In the genomic region with DNA sequence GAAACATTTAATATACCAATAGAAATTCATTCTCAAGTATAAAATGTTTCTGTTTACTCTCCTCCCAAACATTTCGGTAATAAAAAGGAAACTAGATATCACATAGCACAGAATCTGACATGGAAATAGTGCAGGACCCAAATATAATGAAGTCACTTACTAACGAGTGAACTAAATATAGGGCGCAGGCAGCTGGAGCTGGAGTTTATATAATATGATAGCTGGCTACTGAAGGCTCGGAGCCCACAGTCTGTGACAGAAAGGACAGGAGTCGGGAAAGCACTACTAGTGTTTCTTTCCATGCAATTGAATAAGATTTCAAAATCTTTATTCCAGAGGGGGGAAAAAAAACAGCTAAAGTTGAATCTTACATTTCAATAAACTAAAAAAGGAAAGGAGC, we compare ENCODE assay signal across 24 mouse cellular contexts. TPM values are rescaled to one million over a fixed set of nuclear protein-coding genes. Genes with fewer than 3 reads are reported as not detected.
DNase-seq lines count a peak whose midpoint lies in the region; ATAC-seq and TF ChIP-seq lines count a peak whose summit lies in the region.
"Had no signal": no experiment of that assay in that cellular context is flagged by ENCODE, and none has a peak within 500 bp of the region (broad histone marks: within the 10 kb centered on the region; RNA-seq: fewer than 3 reads in every experiment).

No protein-coding gene starts in this region.

- intact Hi-C loops in heart, postnatal 36 days (cut with DNase I): no loop called here

- no peak overlapping the region for H3K4me2 ChIP-seq in heart, embryonic 11.5 days
- H3K4me2 ChIP-seq in heart, postnatal 0 days (ENCODE audit: low read depth, low read length): peak overlapping the region; percentile 47
- H3K4me2 ChIP-seq: embryonic facial prominence, embryonic 13.5 days; neural tube, embryonic 13.5 days had no signal

- H3K9me3 ChIP-seq in heart, embryonic 11.5 days (replicated peaks; ENCODE audit: control insufficient read depth, low read length): no peaks in the 10 kb centered on the region
- no peaks in the 10 kb centered on the region for H3K9me3 ChIP-seq in heart, postnatal 0 days (replicated peaks; ENCODE audit: control insufficient read depth, low read length)
- H3K9me3 ChIP-seq: embryonic facial prominence, embryonic 13.5 days; midbrain, embryonic 10.5 days; neural tube, embryonic 13.5 days had no signal

- WGBS in heart, embryonic 11.5 days (ENCODE audit: insufficient replicate concordance): 50% methylated on average over 5 of the region's 5 CpGs
- WGBS in heart, postnatal 0 days: 22% methylated on average over 5 of the region's 5 CpGs

- ATAC-seq in frontal cortex, adult (ENCODE audit: low TSS enrichment): peak; percentile 86
- no peak for ATAC-seq in heart, embryonic 11.5 days (replicated peaks; ENCODE audit: insufficient number of reproducible peaks, low FRiP score, low TSS enrichment)
- peak; percentile 51 for ATAC-seq in heart, postnatal 0 days (ENCODE audit: insufficient read depth, low read depth)
- ATAC-seq: forebrain, postnatal 0 days; hindbrain, embryonic 16.5 days had no signal

- H3K27ac ChIP-seq in heart, embryonic 11.5 days (ENCODE audit: low read depth, low read length): peak overlapping the region; percentile 79
- 0 out of 2 replicates have a peak overlapping the region, but pooled peaks have one; percentile 54 for H3K27ac ChIP-seq in brown adipose tissue, adult 24 weeks (replicated peaks; ENCODE audit: low read depth, low read length)
- H3K27ac ChIP-seq in heart, postnatal 0 days (ENCODE audit: low read depth): peak overlapping the region; percentile 96
- H3K27ac ChIP-seq: embryonic facial prominence, embryonic 13.5 days; midbrain, embryonic 10.5 days; neural tube, embryonic 13.5 days had no signal

- H3K36me3 ChIP-seq in heart, embryonic 11.5 days (ENCODE audit: control insufficient read depth, insufficient read depth, low read length): no peaks in the 10 kb centered on the region
- H3K36me3 ChIP-seq in heart, postnatal 0 days (replicated peaks; ENCODE audit: control insufficient read depth, insufficient read depth, low read length): peaks cover 11% of the 10 kb centered on the region; the same call in 1 of the 2 replicates
- H3K36me3 ChIP-seq: neural tube, embryonic 13.5 days had no signal

- no peak for TF ChIP-seq CTCF in heart, postnatal 0 days (IDR thresholded peaks at IDR 0.05; ENCODE audit: low read depth)

- peaks cover 29% of the 10 kb centered on the region for H3K4me1 ChIP-seq in heart, embryonic 11.5 days (ENCODE audit: control insufficient read depth, insufficient read depth, low read length)
- H3K4me1 ChIP-seq in brown adipose tissue, adult 24 weeks (ENCODE audit: control insufficient read depth, insufficient read depth, insufficient read length, low read length): peaks cover 8% of the 10 kb centered on the region; the same call in 1 of the 2 replicates
- H3K4me1 ChIP-seq in heart, postnatal 0 days (ENCODE audit: control insufficient read depth, insufficient read depth): peaks cover 30% of the 10 kb centered on the region
- H3K4me1 ChIP-seq: midbrain, embryonic 10.5 days had no signal

- TF ChIP-seq EP300 in heart, postnatal 0 days (IDR thresholded peaks at IDR 0.05; ENCODE audit: low read depth): no peak

- H3K4me3 ChIP-seq in heart, embryonic 11.5 days (ENCODE audit: low read depth, low read length): no peak overlapping the region
- H3K4me3 ChIP-seq in brown adipose tissue, adult 24 weeks (ENCODE audit: insufficient read depth, low read depth, low read length): no peak overlapping the region
- H3K4me3 ChIP-seq in heart, postnatal 0 days (ENCODE audit: low read depth, low read length): no peak overlapping the region; the same call in 1 of the 2 replicates
- H3K4me3 ChIP-seq: embryonic facial prominence, embryonic 13.5 days; midbrain, embryonic 10.5 days; neural tube, embryonic 13.5 days had no signal

- H3K9ac ChIP-seq in heart, embryonic 11.5 days (ENCODE audit: low read depth, low read length): 0 out of 2 replicates have a peak overlapping the region, but pooled peaks have one; percentile 54
- peak overlapping the region; percentile 60 for H3K9ac ChIP-seq in heart, postnatal 0 days (replicated peaks; ENCODE audit: low read depth, low read length)
- H3K9ac ChIP-seq: embryonic facial prominence, embryonic 13.5 days; forebrain, postnatal 0 days; neural tube, embryonic 13.5 days had no signal

- no peaks in the 10 kb centered on the region for H3K27me3 ChIP-seq in heart, embryonic 11.5 days (ENCODE audit: control insufficient read depth, insufficient read depth, low read length)
- no peaks in the 10 kb centered on the region for H3K27me3 ChIP-seq in heart, postnatal 0 days (ENCODE audit: control insufficient read depth, insufficient read depth, low read length)
- H3K27me3 ChIP-seq: CH12.LX; embryonic facial prominence, embryonic 13.5 days; neural tube, embryonic 13.5 days had no signal

- DNase-seq in frontal cortex, postnatal 10 days (ENCODE audit: low spot score in 2 of 2): no peak
- no peak for DNase-seq in heart, postnatal 36 days
- peak; percentile 87 for DNase-seq in heart, postnatal 0 days (ENCODE audit: low spot score)
- no peak for DNase-seq in urinary bladder, postnatal 36 days (ENCODE audit: low spot score in 2 of 2)
- DNase-seq in adrenal gland, adult 18-20 months (ENCODE audit: low spot score in 2 of 2): no peak
- DNase-seq: adrenal gland, adult 8-10 months; cerebellum, adult 18-20 months; forebrain, postnatal 0 days; kidney, adult 11 months; kidney, postnatal 14 days; left cerebral cortex, postnatal 4 days; lung, adult 2 months; lung, postnatal 4 days had no signal

RNA-seq across cellular contexts. Expression of gene Hipk3, which starts 25.8 kb away (rescaled TPM):
- 48.1 and 61.9 TPM in 2 replicates for polyA plus RNA-seq in heart, embryonic 11.5 days (2014; fragmentation: Nextera tagmentation; extraction: Ambion mirVana)
- total RNA-seq in heart, postnatal 36 days (2021): 100 to 1,000 TPM; 209 to 219 TPM
- 54.9 and 76.1 TPM in 2 replicates for polyA plus RNA-seq in brown adipose tissue, adult 24 weeks (2012; ENCODE audit: insufficient read depth, insufficient read length, missing spikeins)
- 209 and 213 TPM in 2 replicates for total RNA-seq in heart, postnatal 0 days (2014; rRNA removed; ENCODE audit: low replicate concordance)
- polyA plus RNA-seq in heart, postnatal 0 days (2015; fragmentation: Nextera tagmentation; extraction: Ambion mirVana): 26.3 and 29.7 TPM in 2 replicates
- 100 to 1,000 TPM; 116 to 139 TPM for total RNA-seq in adrenal gland, adult 18-20 months (2021)

RNA-seq across cellular contexts. Expression of gene D430041D05Rik, which starts 57.6 kb away (rescaled TPM):
- 0.30 and 0.34 TPM in 2 replicates for polyA plus RNA-seq in heart, embryonic 11.5 days (2014; fragmentation: Nextera tagmentation; extraction: Ambion mirVana)
- under 1 TPM in 1 of 2 experiments, not detected in 1; 0.03 TPM for total RNA-seq in heart, postnatal 36 days (2021)
- polyA plus RNA-seq in brown adipose tissue, adult 24 weeks (2012; ENCODE audit: insufficient read depth, insufficient read length, missing spikeins): 0.12 TPM in 1 of 2 replicates, not detected in the other
- total RNA-seq in heart, postnatal 0 days (2014; rRNA removed; ENCODE audit: low replicate concordance): not detected in 2 replicates
- 0.03 TPM in 1 of 2 replicates, not detected in the other for polyA plus RNA-seq in heart, postnatal 0 days (2015; fragmentation: Nextera tagmentation; extraction: Ambion mirVana)
- 10 to 100 TPM in 1 of 2 experiments, 1 to 10 TPM in 1; 7.0 to 11.9 TPM for total RNA-seq in adrenal gland, adult 18-20 months (2021)
- total RNA-seq: CH12.LX; common myeloid progenitor, adult 5-6 weeks; liver, adult 2 months had no signal
- polyA plus RNA-seq: liver, adult 2 months; small intestine, adult 2 months had no signal
